Mouse (Mus musculus) embryo, embryonic 9.5 days (tissue): ENCODE results near the gene Mrpl2.
A peak's percentile ranks its signal among the peaks of the same experiment; 100 is the strongest.

Experiments used
- DNase-seq: peaks from one replicate; pipeline ENCODE4 v3.0.0-alpha.2; 2017; ENCODE audit errors: extremely low spot score

Gene Mrpl2

DNA sequence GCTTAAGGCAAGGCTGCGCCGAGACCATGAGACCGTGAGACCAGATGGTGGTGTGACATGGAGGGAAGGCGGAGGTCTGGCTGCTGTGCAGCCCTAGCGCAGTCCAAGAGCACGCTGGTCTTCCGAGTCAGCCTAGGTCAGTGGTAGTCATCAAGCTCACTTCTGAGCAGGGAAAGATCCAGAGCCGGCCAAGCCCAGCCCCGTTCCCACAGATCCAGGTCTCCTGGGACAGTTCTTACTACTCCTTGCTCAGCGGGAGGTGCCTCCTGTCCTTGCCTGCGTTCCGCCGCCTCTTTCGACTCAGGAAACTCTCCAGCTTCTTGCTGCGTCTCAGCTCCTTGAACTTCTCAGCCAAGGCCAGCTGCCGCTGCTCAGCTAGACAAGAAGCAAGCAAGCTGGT is 21.7 kb downstream of the Mrpl2 start:
- no peak for DNase-seq

DNA sequence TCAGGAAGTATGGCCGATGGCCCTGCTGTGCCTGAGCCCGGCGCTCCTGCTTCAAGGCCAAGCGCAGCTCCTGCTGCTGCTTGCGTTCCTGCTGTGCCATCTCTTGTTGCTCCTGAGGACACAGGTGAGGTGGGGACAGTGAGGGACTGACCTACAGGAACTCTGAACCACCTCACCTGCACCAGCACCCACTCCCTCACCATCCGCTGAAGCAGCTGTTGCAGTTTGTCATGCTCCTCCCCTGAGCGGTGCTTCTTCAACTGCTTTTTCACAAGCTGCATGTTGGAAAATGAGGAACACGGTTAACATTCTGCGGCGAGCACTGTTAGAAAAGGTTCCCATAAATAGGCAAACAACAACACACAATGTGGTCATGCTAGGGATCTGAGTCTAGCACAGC is 23.9 kb downstream of the Mrpl2 start:
- DNase-seq = no peak

DNA sequence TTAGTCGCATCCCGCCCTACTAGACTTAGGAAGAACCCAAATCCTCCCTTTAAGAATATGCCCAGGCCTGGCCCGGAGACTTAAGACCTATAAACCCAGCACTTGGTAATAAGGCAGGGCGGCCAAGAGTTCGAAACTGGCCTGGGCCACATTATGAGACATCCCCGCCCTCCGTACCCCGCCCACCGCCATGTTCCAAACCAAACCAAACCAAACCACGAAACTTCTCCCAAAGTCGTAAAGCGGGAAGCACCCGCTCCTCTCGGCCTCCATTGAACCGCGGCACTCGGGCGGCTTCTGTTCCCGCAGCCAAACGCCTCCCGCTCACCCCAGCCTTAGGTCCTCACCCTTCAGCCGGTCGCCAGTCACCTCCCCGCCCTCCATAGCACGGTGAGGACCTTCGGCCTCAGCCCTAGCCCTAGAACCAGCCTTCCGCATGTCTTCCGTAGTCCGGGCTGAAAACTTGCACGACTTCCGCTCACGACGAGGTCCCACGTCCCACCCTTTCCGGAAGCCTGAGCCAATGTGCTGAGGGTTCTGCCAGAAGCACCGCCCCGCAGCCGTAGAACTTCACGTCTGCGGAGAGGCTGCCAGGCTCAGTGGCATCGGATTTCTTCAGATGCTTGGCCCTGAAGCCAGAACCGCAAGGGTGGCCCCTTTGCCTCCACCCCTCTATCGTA is 28.0 kb downstream of the Mrpl2 start, which contains the start of gene Rrp36:
Gene Rrp36, minus strand, starts transcription at position 503 of the 680 bp plus-strand sequence.
- peak; percentile 91 for DNase-seq

DNA sequence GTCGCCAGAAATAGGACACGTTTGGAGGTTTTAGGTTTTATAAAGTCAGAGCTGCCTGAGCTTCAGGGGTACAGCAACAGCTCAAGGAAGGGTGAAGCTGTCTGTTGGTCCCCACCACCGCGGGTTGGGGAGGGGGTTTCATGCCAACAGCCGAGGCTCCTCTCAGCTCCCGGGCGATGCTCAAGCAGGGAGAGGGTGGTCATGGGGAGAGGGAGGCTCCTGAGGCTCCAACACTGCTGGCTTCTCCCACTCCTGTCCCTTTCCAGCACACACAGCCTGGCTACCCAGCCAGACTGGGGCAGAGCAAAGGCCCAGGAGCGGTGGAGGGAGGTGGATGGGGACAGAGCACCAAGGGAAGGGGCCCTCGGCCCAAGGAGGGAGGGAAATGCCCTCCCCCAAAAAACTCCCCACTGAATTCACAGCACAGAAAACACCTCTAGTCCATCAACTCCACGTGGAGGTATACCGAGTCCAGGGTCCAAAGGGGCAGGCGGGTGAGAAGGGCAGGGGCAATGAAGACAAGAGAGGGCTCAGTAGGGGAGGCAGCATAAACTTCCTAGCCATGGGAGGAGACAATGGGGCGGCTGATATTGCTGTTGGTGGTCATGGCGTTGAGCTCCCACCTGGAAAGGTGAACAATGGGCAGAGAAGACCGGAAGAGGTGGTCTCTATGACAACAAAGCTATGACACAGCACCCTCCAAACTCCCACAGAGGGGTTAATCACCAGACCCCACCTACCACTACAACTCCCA is 28.7 kb downstream of the Mrpl2 start:
- no peak for DNase-seq

DNA sequence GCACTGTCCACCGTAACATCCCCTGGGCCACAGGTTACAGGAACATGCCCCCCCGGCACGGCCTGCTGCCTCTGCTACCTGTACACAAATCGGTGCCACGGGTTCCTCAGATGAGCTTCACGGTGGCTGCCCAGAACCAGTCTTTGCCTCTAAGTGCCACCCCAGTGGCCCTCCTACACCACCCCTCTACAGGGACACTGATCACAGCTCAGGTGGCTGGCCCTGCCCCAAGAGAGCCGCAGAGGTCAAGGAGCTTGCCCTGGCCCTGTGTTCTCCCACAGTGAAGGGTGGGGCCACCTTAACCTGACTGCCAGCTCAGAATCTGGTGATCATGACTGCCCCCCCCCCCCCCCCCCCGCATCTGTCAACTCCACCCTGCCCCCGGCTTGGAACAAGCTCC is 32.4 kb downstream of the Mrpl2 start, which contains the start of gene Mea1:
Gene Mea1, plus strand, starts transcription at position 378 of the 400 bp plus-strand sequence.
- DNase-seq = no peak

DNA sequence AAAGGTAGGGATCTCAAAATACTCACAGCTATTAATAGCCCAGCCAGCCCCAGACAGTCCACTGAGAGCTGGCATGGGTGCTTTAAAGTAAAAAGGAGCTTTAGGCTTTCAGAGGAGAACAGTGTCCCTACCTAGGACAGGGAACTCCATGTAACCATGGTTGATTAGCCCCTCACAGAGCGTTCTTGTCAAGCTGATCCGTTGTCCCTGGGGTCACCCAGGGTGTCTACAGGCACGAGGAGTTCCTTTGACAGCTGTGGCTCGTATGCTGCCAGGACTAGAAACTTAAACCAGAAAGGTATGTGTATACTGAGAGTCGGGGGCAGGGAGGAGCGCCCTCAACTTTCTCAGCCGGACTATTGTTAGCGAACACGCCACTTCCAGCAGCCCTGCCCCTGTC is 32.9 kb downstream of the Mrpl2 start:
- DNase-seq = no peak

DNA sequence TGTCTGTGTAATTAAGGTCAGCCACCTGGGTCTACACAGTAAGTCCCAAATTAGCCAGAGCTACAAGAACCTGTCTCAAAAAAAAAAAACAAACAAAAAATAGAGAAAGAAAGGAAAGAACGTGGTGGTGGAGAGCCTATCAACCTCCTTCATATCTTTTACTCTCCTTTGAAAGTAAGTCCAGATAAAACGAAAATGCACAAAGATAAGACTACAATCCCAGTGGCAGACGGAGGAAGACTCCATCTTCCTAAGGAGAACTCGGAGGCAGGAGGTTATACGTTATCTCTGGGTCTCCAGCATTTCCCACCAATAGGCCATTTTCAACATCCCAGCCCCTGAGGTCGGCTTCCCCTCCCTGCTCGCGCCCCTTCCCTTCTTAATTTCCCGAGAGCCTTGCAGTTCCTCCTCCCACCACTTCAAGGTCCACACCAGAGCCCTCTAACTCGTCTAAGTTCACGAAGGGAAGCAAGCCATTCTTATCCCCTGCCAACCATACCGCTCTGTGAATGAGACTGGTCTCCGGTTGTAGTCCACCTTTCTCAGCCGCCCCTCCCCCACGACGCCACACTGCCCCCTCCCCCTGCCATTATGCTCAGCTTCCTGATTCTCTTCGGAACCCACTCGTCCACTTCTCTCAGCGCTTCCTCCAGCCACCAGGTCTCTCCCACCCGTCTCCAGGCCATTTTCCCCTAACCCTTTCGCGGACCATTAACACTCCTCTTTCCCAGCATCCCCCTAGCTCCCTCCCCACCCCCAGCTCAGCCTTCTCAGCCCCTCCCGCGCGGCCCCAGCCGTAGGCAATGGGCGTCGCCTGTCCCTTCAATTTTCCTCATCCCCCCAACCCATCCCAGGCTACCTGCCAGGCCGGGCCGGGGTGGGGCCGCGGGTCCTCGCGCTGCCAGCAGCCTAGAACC is 34.1 kb downstream of the Mrpl2 start:
- DNase-seq = no peak

GRCm38 (mm10) chr17:46680760-46681373 is 34.8 kb downstream of the Mrpl2 start, which contains the start of gene Klhdc3:
TSS of gene Klhdc3 (minus strand) at chr17:46680914.
- DNase-seq = peak; percentile 100

DNA sequence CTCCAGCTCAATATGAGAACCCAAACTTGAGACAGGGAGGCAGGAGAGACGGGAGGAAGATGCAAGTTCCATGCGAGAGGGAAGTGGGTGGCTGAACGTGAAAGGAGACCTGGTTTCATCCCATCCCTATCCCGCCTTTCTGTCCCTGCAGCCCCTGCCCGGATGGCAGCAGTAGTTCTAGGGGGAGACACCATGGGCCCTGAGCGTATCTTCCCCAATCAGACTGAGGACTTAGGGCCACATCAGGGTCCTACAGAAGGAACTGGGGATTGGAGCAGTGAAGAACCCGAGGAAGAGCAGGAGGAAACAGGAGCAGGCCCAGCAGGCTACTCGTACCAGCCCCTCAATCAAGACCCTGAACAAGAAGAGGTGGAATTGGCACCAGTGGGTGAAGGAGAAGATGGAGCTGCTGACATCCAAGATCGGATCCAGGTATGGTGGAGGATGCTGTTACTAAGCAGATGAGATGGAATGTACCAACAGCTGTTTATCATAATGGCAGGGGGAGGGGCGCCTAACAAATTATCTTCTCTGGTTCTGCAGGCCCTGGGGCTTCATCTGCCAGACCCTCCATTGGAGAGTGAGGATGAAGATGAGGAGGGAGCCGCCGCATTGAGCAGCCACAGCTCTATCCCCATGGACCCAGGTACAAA is 35.6 kb downstream of the Mrpl2 start:
- DNase-seq = peak; percentile 15

- DNase-seq = no peak
Measured at GRCm38 (mm10) chr17:46682654-46683389, 36.8 kb downstream of the Mrpl2 start.

DNA sequence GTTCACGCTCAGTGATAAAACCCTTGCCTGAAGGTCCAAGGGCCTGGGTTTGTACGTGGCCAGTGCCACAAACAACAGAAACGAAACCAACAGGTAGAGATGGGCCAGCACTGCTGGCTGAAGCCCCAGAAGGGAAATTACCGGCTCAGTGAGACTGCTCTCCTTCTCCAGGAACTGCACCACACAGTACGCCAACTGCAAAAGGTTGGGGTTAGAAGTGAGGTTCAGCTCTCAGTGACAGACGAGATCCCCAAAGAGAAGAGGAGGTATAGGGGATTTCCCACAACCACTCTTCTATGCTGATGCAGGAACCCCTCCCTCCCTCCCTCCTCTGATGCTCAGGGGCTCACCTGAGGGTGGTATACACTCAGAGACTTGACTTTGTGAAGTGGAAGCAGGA is 39.9 kb downstream of the Mrpl2 start:
- no peak for DNase-seq

- DNase-seq = no peak
Measured at GRCm38 (mm10) chr17:46690665-46691064, 44.6 kb downstream of the Mrpl2 start.

- no peak for DNase-seq
Measured at GRCm38 (mm10) chr17:46691390-46691789, 45.4 kb downstream of the Mrpl2 start.

GRCm38 (mm10) chr17:46694517-46695063 is 48.6 kb downstream of the Mrpl2 start:
- DNase-seq = no peak

DNA sequence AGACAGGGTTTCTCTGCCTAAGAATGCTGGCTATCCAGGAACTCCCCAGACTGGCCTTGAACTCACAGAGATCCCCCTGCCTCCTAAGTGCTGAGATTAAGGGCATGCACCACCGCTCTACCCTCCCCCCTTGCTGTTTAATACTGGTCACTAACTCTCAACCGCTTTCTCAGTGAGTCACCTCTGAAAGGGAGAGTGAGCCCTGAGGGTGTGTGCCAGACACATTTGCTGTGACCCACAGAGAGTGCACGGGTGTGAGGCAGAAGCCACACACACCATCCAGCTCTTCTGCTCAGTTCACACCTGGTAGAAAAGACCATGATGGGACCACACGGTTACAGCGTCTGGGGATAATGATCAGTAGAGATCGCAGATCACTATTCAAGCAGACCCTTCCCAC is 52.5 kb downstream of the Mrpl2 start:
- no peak for DNase-seq

- DNase-seq = no peak
Measured at GRCm38 (mm10) chr17:46699245-46699644, 53.2 kb downstream of the Mrpl2 start.
